Mouse (Mus musculus) urinary bladder, postnatal 14 days (tissue): ENCODE measurements around the gene Scn7a.

Experiments used
- DNase-seq: peaks from one replicate; pipeline ENCODE4 v3.0.0; 2021; ENCODE audit warnings: low spot score

Gene Scn7a

GRCm38 (mm10) chr2:66784765-66785164, at the start of gene Scn7a:
Gene Scn7a, minus strand, starts transcription at chr2:66784914.
- DNase-seq, result peak; percentile 13

GRCm38 (mm10) chr2:66827729-66828128, 43.0 kb upstream of the Scn7a start:
- no peak for DNase-seq

- DNase-seq, result no peak
Measured at GRCm38 (mm10) chr2:66819862-66820559, 35.3 kb upstream of the Scn7a start.

- DNase-seq, result no peak
Measured at GRCm38 (mm10) chr2:66799676-66800249, 15.0 kb upstream of the Scn7a start.

- no peak for DNase-seq
Measured at GRCm38 (mm10) chr2:66797493-66797892, 12.8 kb upstream of the Scn7a start.

GRCm38 (mm10) chr2:66791629-66792028, 6.9 kb upstream of the Scn7a start:
- no peak for DNase-seq

- peak; percentile 43 for DNase-seq
Measured at GRCm38 (mm10) chr2:66780884-66781283, 3.8 kb downstream of the Scn7a start.

GRCm38 (mm10) chr2:66767980-66768379, 16.7 kb downstream of the Scn7a start:
- no peak for DNase-seq

- DNase-seq, result no peak
Measured at GRCm38 (mm10) chr2:66765170-66765569, 19.5 kb downstream of the Scn7a start.

- no peak for DNase-seq
Measured at GRCm38 (mm10) chr2:66762905-66763304, 21.8 kb downstream of the Scn7a start.

- no peak for DNase-seq
Measured at GRCm38 (mm10) chr2:66728002-66728401, 56.7 kb downstream of the Scn7a start.

GRCm38 (mm10) chr2:66727585-66727974, 57.1 kb downstream of the Scn7a start:
- no peak for DNase-seq

- no peak for DNase-seq
Measured at GRCm38 (mm10) chr2:66726878-66727584, 57.7 kb downstream of the Scn7a start.

- no peak for DNase-seq
Measured at GRCm38 (mm10) chr2:66712071-66712470, 72.6 kb downstream of the Scn7a start.

GRCm38 (mm10) chr2:66692300-66692699, 92.4 kb downstream of the Scn7a start:
- DNase-seq, result no peak

- DNase-seq, result no peak
Measured at GRCm38 (mm10) chr2:66661988-66662387, 122.7 kb downstream of the Scn7a start.

- DNase-seq, result no peak
Measured at GRCm38 (mm10) chr2:66656430-66656829, 128.3 kb downstream of the Scn7a start.

- no peak for DNase-seq
Measured at GRCm38 (mm10) chr2:66655431-66655830, 129.3 kb downstream of the Scn7a start.

- no peak for DNase-seq
Measured at GRCm38 (mm10) chr2:66644384-66644783, 140.3 kb downstream of the Scn7a start.

GRCm38 (mm10) chr2:66634580-66635359, 149.9 kb downstream of the Scn7a start, which contains the start of gene Scn9a:
Gene Scn9a, minus strand, starts transcription at chr2:66634962.
- no peak for DNase-seq

- no peak for DNase-seq
Measured at GRCm38 (mm10) chr2:66632728-66633127, 152.0 kb downstream of the Scn7a start.
